Mouse (Mus musculus) ovary, postnatal 14 days (tissue): Measurements from ENCODE around the gene Plcb4.
"Not testable (repeated sequence)": the region's sequence is repeated elsewhere in the genome, so short reads cannot be mapped to it uniquely, and the experiment has no call there.

Experiments
- DNase-seq: peaks from one replicate; pipeline ENCODE4 v3.0.0; 2022; ENCODE audit warnings: low spot score

Gene Plcb4

GRCm38 (mm10) chr2:135954760-135955548 lies 296.1 kb downstream of the Plcb4 start:
- no peak for DNase-seq

DNA sequence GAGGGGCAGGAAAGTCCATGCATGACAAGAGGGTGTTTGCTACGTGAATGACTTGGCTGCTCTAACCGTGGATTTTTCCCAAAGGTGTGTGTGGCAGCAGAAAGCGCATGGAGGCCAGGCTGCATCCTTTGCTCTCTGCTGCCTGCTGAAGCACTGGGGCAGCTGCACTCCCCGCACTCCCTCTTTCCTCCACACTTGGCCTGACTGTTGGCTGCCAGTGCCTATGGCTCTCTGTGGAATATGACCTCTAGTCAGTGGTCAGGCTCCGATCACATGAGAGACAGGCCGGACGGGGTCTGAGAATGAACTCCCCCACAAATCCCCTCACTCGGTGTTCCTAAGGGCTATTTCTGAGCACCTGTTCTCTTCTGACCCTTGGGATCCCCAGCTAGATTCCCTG lies 297.0 kb downstream of the Plcb4 start:
- no peak for DNase-seq

DNA sequence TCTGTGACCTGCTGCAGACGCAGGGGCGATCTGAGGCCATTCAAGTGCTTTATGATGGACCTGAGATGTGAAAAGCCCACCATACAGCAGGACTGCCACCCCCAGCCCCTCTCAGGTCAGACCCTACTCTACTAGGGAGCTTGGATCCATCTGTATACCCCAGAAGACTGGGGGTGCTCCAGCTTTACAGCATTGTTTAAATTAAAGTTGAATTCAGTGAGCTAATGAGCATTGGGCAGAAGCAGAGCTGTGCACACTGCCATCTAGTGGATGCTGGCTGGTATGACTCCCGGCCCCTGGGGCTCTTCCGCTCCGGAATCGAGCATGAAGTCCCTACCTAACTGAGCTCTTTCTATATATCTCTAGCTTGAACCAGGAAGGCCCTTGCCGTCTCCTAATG lies 298.9 kb downstream of the Plcb4 start:
- peak; percentile 48 for DNase-seq

GRCm38 (mm10) chr2:135958453-135958852 lies 299.6 kb downstream of the Plcb4 start:
- DNase-seq = no peak

DNA sequence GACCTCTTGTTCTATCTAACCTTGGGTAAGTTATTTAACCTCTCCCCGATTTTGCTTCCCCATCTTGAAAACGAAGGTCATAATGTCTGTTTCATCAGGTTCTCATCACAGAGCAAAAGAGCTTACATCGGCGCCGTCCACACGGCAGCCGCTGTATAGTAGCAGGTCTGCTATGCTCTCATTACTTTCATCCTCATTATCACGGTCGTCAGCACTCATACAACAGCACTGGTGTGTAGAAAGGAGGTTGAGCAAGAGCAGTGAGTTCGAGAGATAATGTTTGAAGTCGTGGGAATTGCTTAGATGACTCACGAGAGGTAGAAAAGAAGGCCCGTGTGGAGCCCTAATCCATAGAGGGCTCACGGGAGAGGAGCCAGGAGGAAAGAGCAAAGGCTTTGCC lies 304.3 kb downstream of the Plcb4 start:
- DNase-seq = no peak

GRCm38 (mm10) chr2:135966871-135967557 lies 308.2 kb downstream of the Plcb4 start:
- peak; percentile 25 for DNase-seq

DNA sequence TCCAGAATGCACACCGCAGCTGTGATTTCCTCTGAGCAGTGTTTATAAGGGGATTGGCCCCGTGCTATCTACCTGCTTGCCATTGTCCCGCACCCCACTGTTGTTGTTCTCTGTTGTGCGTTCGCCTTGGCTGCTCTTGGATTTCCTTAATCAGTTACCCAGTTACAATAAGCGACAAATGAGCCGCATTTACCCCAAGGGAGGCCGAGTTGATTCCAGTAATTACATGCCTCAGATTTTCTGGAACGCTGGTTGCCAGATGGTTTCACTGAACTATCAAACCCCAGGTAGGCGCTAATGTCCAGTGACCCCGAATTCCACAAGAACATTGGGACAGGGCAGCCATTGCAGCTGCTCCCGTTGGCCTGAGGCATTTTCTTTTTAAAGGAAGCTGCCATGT lies 309.3 kb downstream of the Plcb4 start:
- no peak for DNase-seq

GRCm38 (mm10) chr2:135970902-135971301 lies 312.1 kb downstream of the Plcb4 start:
- no peak for DNase-seq

DNA sequence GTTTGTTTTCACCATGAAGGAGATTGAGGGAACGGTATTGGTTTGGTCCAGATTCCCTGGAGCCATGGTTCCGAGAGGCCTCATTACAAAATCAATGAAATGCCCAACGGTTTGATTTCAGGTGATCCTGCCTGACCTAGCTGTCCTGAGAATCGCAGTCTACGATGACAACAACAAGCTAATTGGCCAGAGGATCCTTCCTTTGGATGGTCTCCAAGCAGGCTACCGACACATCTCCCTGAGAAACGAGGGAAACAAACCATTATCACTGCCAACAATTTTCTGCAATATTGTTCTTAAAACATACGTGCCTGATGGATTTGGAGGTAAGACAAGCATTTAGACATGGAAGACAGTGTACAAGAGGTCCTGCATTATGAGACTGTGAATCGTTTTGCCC lies 317.2 kb downstream of the Plcb4 start:
- no peak for DNase-seq

GRCm38 (mm10) chr2:135978790-135979189 lies 320.0 kb downstream of the Plcb4 start:
- no peak for DNase-seq

GRCm38 (mm10) chr2:135980428-135980827 lies 321.6 kb downstream of the Plcb4 start:
- no peak for DNase-seq

DNA sequence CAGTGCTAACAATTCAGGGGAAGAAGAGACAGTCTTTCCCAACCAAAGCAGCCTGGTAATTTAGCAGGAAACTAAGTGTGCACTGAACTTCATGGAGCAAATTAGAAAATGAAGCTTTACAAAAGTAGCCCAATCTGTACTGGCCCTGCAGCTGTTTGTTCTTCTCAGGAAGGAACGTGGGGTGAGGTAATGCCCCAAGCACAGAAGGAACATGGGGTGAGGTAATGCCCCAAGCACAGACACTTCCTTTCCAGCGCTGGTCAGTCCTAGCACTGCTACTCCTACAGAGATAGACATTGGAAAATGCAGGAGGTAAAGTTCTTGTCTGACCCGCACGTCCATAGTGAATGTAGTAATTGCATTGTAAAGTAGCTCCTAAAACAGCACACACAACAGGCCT lies 325.2 kb downstream of the Plcb4 start:
- DNase-seq = no peak

- no peak for DNase-seq
These were observed 326.9 kb downstream of the Plcb4 start for GRCm38 (mm10) chr2:135985536-135986265.

- not testable (repeated sequence) for DNase-seq
These were observed 329.7 kb downstream of the Plcb4 start for GRCm38 (mm10) chr2:135988475-135988874.

DNA sequence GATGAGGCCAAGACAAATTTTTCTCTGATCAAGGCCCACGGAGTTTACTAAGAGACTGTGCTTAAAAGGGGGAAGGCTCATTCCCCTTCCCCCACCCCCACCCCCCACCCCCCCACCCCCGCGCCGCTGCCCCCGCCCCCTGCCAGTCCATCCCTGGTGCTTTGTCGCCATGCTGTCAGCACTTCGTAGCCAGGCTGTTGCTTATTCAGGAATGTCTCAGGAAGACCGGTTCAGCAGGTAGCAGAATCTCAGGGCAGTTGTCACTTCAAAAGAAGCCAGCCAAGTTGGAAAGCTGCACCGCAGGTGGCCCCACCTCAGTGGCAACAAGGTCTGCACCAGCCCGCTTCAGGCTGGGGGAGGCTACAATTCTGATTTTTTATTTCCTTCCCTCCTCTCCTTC lies 331.9 kb downstream of the Plcb4 start:
- not testable (repeated sequence) for DNase-seq

GRCm38 (mm10) chr2:135993314-135993713 lies 334.5 kb downstream of the Plcb4 start:
- DNase-seq = no peak

GRCm38 (mm10) chr2:135995196-135995595 lies 336.4 kb downstream of the Plcb4 start:
- DNase-seq = no peak

GRCm38 (mm10) chr2:135996936-135997335 lies 338.1 kb downstream of the Plcb4 start:
- DNase-seq = no peak

DNA sequence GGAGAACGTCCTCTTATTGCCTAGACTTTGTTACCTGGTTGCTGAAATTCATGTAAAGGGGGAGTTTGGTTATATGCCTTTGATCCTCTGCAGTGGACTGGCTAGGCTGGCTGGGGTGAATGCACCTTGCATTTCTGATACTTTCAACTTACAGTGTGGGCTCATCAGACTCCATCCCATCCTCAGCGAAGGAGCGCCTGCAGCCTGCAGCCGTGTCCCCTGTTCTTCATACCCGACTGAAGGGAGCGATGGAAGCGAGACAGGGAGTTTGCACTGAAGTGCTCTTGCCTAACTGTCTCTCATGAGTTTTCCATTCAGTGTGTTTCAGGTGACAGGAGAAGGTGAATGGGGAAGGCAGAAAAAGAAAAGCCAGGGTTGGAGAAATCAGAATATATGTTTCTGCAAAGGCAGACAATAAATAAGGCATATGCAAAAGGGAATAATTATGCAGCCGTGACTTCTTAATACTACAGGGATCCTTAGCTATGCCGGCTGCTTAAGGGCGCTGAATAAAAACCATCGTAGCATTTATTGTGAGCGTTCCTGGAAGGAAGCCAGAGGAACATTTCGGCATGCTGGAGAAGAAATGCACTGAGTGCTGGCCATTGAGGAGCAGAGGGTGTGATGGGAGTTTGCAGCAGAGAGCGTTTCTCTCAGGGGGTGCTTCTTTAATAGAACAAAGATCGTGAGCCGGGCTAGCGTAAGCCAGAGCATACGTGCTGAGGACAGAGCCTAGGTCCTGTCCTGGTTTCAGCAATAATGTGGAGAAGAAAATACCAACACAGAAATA lies 338.7 kb downstream of the Plcb4 start:
- no peak for DNase-seq

- no peak for DNase-seq
These were observed 340.1 kb downstream of the Plcb4 start for GRCm38 (mm10) chr2:135998886-135999285.

- no peak for DNase-seq
These were observed 340.6 kb downstream of the Plcb4 start for GRCm38 (mm10) chr2:135999361-135999760.

DNA sequence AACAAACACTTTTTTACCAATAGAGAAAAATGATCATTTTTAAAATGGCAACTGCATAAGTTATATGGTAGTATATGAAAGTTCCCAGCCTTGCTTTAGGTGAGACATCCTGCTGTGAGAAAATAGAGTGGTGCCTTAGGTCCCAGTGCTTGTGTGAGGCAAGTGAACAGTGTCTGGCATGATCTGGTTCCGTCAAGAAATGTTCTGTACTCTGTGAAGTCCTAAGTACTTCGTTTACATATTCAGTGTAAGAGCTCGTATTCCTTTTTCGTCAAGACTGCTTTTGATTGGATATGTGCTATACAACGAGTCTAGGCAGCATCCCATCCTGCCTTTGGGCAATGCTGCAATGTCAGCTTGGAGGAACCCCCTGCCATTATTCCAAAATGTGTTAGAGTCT lies 342.1 kb downstream of the Plcb4 start:
- DNase-seq = no peak
